Mouse (Mus musculus) thymus, adult 2 months (tissue): ENCODE results near the gene Spocd1.

ENCODE experiments used
- CTCF ChIP-seq: fragments of 200-500 bp; IDR thresholded peaks from 2 replicates; pipeline ENCODE4 v1.5.1; 2012; ENCODE audit warnings: mild to moderate bottlenecking, control low read depth, low read length, moderate library complexity, borderline replicate concordance; ENCODE audit not compliant: control insufficient read depth, poor library complexity, insufficient read depth; ENCODE audit errors: extremely low read depth
- POLR2A ChIP-seq: fragments of 200-500 bp; IDR thresholded peaks from 2 replicates; pipeline ENCODE4 v1.6.1; 2012; ENCODE audit warnings: mild to moderate bottlenecking, low read length, control low read depth, moderate library complexity; ENCODE audit not compliant: control insufficient read depth, poor library complexity, insufficient read depth; ENCODE audit errors: extremely low read depth

- TF ChIP-seq CTCF (no peak), POLR2A (no peak)
Observed at GRCm38 (mm10) chr4:129889661-129890060, 39.4 kb upstream of the Spocd1 start.
